Mouse (Mus musculus) liver, adult 10 weeks (tissue): Measurements from ENCODE around the gene Tmem177. TPM values are rescaled to one million over a fixed set of nuclear protein-coding genes. Genes with fewer than 3 reads are reported as not detected.

Experiments used
- polyA plus RNA-seq: library from polyadenylated mRNA; stranded (reverse); fragments of 350-450 nt; fragmentation: Illumina TruSeq; extraction: RNeasy Lipid Tissue Mini Kit (QIAGEN cat#74804); gene quantifications from one replicate; pipeline ENCODE4 v1.2.3, GENCODE M21; 2014; ENCODE audit warnings: low read depth, low replicate concordance

The Tmem177 gene
- polyA plus RNA-seq, result 4.1 TPM

DNA sequence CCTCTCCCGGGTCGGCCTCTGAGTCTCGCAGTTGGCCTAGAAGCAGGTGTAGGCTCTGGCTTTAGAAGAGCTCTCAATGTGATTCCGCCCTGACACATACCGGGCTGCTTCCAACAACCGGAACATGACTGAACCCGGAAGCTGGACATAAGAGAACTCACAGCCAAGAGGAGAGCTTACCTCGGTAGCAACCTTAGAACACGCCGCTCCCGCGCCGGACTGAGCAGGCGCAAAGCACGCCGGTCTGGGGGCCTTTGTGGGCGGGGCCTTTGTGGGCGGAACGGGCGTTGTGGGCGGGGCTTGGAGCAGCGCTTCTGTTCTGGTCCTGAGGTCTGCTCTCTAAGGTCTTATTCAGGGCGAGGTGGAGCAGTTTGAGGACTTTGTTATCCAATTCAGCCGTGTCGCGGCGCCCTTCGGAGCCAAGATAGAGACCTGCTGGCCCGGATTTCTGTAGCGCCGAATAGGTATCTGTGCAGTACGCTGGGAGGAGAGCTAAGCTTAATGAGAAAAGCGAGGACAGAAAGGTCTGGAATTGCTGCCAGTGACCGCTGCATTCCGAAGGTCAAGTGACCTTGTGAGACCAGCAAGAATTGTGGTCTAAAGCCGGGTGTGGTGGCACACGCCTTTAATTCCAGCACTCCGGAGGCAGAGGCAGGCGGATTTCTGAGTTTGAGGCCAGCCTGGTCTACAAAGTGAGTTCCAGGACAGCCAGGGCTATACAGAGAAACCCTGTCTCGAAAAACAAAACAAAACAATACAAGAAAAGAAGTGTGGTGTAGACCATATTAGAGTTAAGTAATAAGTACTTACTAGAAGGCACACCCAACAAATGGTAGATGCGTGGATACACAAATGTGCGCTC lies at the start of gene Tmem177:
Gene Tmem177 (minus strand): TSS at position 256 of the 862 bp plus-strand sequence.

Other genes with a start within 250 kb of the Tmem177 start
- gene Ptpn4, start 75.6 kb downstream of the Tmem177 start, polyA plus RNA-seq, result 7.1 TPM
- not detected for gene Cfap221, start 84.0 kb upstream of the Tmem177 start, polyA plus RNA-seq
- not detected for gene Sctr, start 93.7 kb upstream of the Tmem177 start, polyA plus RNA-seq
- 5.9 TPM for gene Tmem37, start 160.9 kb upstream of the Tmem177 start, polyA plus RNA-seq
- 1,523 TPM for gene Dbi, start 207.9 kb upstream of the Tmem177 start, polyA plus RNA-seq
- gene 3110009E18Rik, start 208.0 kb upstream of the Tmem177 start, polyA plus RNA-seq, result 3.3 TPM